Mouse (Mus musculus) monocyte, adult 5-6 weeks (primary cell): ENCODE measurements around the gene Olfr955. TPM values are rescaled to one million over a fixed set of nuclear protein-coding genes. Genes with fewer than 3 reads are reported as not detected.

ENCODE experiments used
- ATAC-seq: fragments of 153-309, 156-312 bp; replicated peaks from 2 replicates; pipeline ENCODE4 v1.8.0; 2017; ENCODE audit warnings: mild to moderate bottlenecking; ENCODE audit not compliant: low TSS enrichment, insufficient number of reproducible peaks, severe bottlenecking, poor library complexity, low FRiP score
- total RNA-seq: library from RNA; stranded (forward); fragments of 200-1000, 200-491, 200-594 nt; gene quantifications from 3 replicates; pipeline ENCODE4 v1.2.3, GENCODE M21; 2017

Gene Olfr955
- not detected in 3 replicates for total RNA-seq

DNA sequence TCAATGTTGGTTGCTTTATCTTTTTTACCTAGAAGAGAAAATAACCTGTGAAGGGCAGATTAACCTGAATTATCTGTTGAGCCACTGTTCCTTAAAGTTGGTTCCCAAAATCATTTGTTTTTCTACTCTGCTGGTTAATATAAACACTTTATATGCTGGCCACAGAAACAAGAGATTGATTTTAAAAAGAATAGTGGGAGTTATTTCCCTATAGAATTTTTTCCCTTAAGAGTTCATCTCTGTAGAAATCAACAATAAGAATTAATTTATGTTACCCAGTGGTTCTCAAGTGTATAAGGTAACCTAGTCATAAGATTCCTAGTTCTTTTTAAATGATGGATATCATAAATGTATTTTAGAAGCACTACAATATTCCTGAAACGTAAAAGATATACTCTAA is at the start of gene Olfr955:
TSS of gene Olfr955 (minus strand) at position 101 of the 400 bp plus-strand sequence.
- ATAC-seq, result no peak

DNA sequence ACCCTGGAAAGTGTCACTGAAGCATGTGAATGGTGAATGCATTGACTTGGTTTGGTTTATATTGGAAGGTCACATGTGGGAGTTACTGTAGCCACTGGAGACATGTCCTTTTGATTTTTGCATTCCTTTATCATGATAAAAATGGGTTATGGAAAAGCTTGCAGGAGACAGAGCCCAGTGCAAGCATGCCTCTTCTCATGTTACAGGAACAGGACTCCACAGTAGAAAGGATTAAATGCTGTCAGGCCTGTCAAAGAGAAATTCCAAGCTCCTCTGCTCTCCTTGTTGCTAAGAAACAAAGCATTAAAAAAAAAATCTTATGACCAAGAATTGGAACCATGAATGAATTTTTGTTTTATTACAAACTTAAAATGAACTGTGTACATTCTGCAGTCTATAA is 46.9 kb upstream of the Olfr955 start:
- ATAC-seq, result no peak

DNA sequence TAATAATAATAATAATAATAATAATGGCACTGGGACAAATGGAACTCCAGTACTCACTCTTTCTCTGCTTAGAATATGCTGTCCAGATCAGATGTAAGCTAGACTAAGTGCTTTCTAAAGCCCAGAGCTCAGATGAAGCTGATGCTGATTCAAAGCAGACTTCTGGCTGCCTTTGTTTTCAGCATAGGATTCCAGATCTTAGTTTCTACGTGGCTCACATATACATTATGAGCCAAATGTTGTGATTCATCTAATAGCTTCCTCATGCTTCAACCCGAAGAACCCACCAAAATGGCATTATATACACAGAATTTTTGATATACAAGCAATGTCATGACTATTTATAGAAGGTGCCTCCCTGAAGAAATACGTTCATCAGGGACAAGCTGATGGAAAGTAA is 43.8 kb upstream of the Olfr955 start, which contains the start of gene Olfr957:
TSS of gene Olfr957 (minus strand) at position 279 of the 400 bp plus-strand sequence.
- no peak for ATAC-seq

DNA sequence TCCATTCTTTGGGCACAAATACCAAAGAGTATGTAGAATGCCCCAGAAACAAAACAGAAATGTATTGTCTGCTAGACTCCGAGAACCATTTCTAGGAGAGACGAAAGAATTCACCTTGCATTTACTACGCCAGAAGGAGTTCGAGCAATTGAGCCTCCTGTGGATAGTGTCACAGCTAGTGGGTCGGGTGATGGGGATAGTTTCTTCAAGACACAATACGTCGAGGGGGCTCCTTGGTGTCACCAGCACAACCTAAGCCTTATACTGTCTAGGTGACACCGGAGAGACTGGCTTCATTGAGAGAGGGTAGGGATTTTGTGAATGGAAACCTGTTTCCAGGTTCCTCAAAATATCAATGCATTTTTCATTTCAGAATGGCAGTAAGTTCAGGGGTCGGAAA is 37.7 kb upstream of the Olfr955 start:
- ATAC-seq, result no peak

DNA sequence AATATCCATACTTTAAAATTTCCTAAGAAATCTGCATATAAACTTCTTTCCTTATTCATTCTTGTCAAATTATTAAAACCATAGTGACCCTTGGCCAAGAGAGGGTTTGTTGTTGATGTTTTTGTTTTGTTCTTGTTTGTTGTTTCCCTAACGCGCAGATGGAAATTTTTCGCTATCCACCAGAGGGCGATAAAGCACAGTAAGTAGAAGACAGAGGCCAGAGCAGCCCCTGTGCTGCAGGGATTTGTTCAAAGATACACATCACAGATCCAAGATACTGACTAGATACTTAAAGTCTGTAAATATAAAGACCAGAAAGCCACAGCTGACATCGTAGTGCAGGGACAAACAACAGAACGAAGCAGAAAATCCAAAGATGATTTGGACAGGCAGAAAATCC is 37.3 kb upstream of the Olfr955 start:
- ATAC-seq, result no peak

DNA sequence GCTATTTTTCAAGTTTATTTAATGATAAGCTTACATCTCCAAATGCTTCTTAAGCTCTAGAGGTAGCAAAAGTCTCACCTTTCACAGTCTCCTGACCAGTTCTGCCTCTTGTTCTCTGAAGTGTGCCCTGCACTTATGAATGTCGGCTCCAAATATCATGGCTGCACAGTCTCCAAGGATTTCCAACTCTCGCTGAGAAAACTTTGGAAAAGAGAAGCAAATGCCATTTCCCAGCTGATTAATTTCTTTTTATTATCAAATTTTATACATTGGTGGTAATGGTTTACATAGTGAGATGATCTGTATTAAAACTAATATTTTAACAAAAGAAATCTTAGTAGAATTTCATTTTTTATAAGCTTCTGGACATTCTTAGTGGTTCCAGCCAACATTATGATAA is 22.2 kb upstream of the Olfr955 start, which contains the start of gene Olfr44:
TSS of gene Olfr44 (minus strand) at position 101 of the 400 bp plus-strand sequence.
- ATAC-seq, result no peak

DNA sequence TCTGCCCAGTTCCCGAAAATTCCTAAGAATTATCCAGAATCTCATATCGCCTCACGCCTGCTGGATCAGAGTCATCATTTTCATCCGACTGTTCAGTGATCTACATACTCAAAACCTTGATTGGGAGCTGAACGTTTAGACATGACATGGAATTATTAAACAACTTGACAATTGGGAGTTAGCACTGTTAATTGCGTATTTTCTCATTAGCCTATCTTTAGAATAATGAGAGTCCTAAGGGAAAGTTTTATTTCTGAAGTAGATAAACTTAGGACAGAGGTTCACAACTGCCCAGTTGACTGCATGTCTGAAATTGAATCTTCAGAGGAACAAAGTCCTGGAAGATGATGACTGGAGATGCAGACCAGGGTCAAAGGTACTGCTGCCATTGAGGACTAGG is 15.3 kb downstream of the Olfr955 start, which contains the start of gene Olfr954:
TSS of gene Olfr954 (plus strand) at position 301 of the 400 bp plus-strand sequence.
- ATAC-seq, result no peak

DNA sequence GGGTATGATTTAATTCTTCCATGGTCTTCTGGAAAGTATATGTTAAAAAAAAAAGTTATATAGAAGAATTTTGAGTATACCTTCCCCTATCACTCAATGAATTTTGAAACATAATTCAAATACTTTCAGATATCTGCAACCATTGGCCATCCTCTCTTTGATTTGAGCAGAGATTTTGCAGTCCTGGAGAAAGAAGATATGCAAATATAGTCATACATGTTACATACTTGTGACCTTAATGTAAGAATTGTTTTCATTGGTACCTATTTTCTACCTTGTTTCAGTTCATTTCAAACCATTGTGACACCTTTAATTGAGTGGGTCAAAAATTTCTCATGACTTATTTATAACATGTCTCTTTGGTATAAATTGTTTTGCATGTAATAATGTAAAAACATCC is 44.7 kb downstream of the Olfr955 start, which contains the start of gene Olfr952:
TSS of gene Olfr952 (minus strand) at position 101 of the 400 bp plus-strand sequence.
- ATAC-seq, result no peak

Other genes with a start within 250 kb of the Olfr955 start
- not detected in 3 replicates for gene Olfr1537, start 221.9 kb downstream of the Olfr955 start, total RNA-seq
- 0.53 TPM in 1 of 3 replicates, not detected in the others for gene Olfr945, start 195.1 kb downstream of the Olfr955 start, total RNA-seq
- not detected in 3 replicates for gene Olfr948, start 145.9 kb downstream of the Olfr955 start, total RNA-seq
- gene Olfr951, start 84.5 kb downstream of the Olfr955 start, total RNA-seq, result not detected in 3 replicates
- not detected in 3 replicates for gene Olfr952, start 44.8 kb downstream of the Olfr955 start, total RNA-seq
- gene Olfr954, start 15.2 kb downstream of the Olfr955 start, total RNA-seq, result not detected in 3 replicates
- gene Olfr44, start 22.1 kb upstream of the Olfr955 start, total RNA-seq, result not detected in 3 replicates
- not detected in 3 replicates for gene Olfr957, start 43.9 kb upstream of the Olfr955 start, total RNA-seq
- not detected in 3 replicates for gene Olfr958, start 82.1 kb upstream of the Olfr955 start, total RNA-seq
- not detected in 3 replicates for gene Olfr959, start 103.6 kb upstream of the Olfr955 start, total RNA-seq
- gene AW551984, start 132.5 kb upstream of the Olfr955 start, total RNA-seq, result not detected in 3 replicates
- gene Olfr148, start 138.7 kb upstream of the Olfr955 start, total RNA-seq, result not detected in 3 replicates
- gene Olfr960, start 149.4 kb upstream of the Olfr955 start, total RNA-seq, result not detected in 3 replicates
- not detected in 3 replicates for gene Olfr961, start 173.1 kb upstream of the Olfr955 start, total RNA-seq
- not detected in 3 replicates for gene Olfr963, start 195.3 kb upstream of the Olfr955 start, total RNA-seq
- gene Olfr149, start 235.2 kb upstream of the Olfr955 start, total RNA-seq, result not detected in 3 replicates
- gene Olfr965, start 239.4 kb upstream of the Olfr955 start, total RNA-seq, result not detected in 3 replicates